Mouse (Mus musculus) stomach, postnatal 0 days (tissue): ENCODE measurements around the gene Ugt1a10. TPM values are rescaled to one million over a fixed set of nuclear protein-coding genes. Genes with fewer than 3 reads are reported as not detected.
"Not testable (repeated sequence)": the region's sequence is repeated elsewhere in the genome, so short reads cannot be mapped to it uniquely, and the experiment has no call there.

Experiments
- ATAC-seq: fragments of 200-750 bp; cut with Nextera tagmentation; 2 replicates; pipeline ENCODE4 v1.8.0; 2017; ENCODE audit not compliant: low FRiP score, low TSS enrichment
- DNase-seq: peaks from one replicate; pipeline ENCODE4 v3.0.0-alpha.2; 2016; ENCODE audit warnings: low spot score
- H3K27ac ChIP-seq: fragments of 300-500 bp; sonication (generic); replicated peaks from 2 replicates; pipeline ENCODE4 v1.5.1; 2014; ENCODE audit warnings: mild to moderate bottlenecking, control low read depth
- H3K27me3 ChIP-seq: fragments of 300-500 bp; sonication (generic); 2 replicates; pipeline ENCODE4 v1.6.1; 2014; ENCODE audit warnings: low read length; ENCODE audit not compliant: control insufficient read depth, insufficient read depth
- H3K36me3 ChIP-seq: fragments of 300-500 bp; sonication (generic); 2 replicates; pipeline ENCODE4 v1.6.1; 2014; ENCODE audit warnings: low read length, mixed read lengths; ENCODE audit not compliant: control insufficient read depth, insufficient read depth
- H3K4me1 ChIP-seq: fragments of 300-500 bp; sonication (generic); replicated peaks from 2 replicates; pipeline ENCODE4 v1.6.1; 2014; ENCODE audit warnings: antibody characterized with exemption; ENCODE audit not compliant: control insufficient read depth, insufficient read depth
- H3K4me2 ChIP-seq: fragments of 300-500 bp; sonication (generic); replicated peaks from 2 replicates; pipeline ENCODE4 v1.6.1; 2014; ENCODE audit warnings: low read depth, mild to moderate bottlenecking, control low read depth, moderate library complexity
- H3K4me3 ChIP-seq: fragments of 300-500 bp; sonication (generic); 2 replicates; pipeline ENCODE4 v1.5.1; 2014; ENCODE audit warnings: low read depth, low read length, control low read depth
- H3K9ac ChIP-seq: fragments of 300-500 bp; sonication (generic); 2 replicates; pipeline ENCODE4 v1.6.1; 2014; ENCODE audit warnings: mild to moderate bottlenecking, low read length, control low read depth, mixed read lengths
- H3K9me3 ChIP-seq: fragments of 300-500 bp; sonication (generic); 2 replicates; pipeline ENCODE4 v1.6.1; 2016; ENCODE audit warnings: low read length; ENCODE audit not compliant: control insufficient read depth
- CTCF ChIP-seq: IDR thresholded peaks from 2 replicates; pipeline ENCODE4 v1.5.1; 2016; ENCODE audit warnings: antibody characterized with exemption, low read depth, mild to moderate bottlenecking, moderate library complexity
- EP300 ChIP-seq: optimal IDR thresholded peaks from 2 replicates; pipeline ENCODE3; 2016; ENCODE audit warnings: antibody characterized with exemption
- WGBS: fragments of 180-500 bp; shearing (Covaris S2); extraction: QIAGEN DNeasy Blood & Tissue Kit; methylation state at CpG from one replicate; pipeline ENCODE4 v1.1.7; 2014; 5-methylcytosine and 5-hydroxymethylcytosine counted together
- polyA plus RNA-seq: library from polyadenylated mRNA; unstranded; fragments of >200 nt; fragmentation: Nextera tagmentation; extraction: Ambion mirVana; gene quantifications from 2 replicates; pipeline ENCODE4 v1.2.1, GENCODE M21; 2015

Gene Ugt1a10
- polyA plus RNA-seq, 1 experiment from 2014 or later, result not detected

DNA sequence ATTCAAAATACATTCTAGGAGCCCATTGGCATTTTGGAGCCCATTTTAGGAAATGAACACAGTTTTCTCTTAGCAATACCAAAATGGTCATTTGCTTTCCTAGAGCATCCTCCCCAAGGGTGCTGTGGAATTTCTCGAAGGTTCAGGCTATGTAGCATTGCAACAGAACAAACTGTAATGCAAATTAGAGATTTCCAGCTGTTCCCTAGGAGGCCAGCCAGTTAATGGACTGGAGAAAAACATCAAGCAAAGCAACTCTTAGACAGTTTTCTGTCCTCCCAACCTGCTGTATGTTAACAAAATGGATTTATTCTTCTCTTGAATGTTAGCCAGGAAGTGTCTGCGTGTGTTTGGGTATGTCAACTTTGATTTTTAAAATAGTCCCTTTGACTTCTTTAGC lies 81.5 kb downstream of the Ugt1a10 start:
- no peak overlapping the region for H3K4me3 ChIP-seq
- no peaks in the 10 kb centered on the region for H3K9me3 ChIP-seq
- no peaks in the 10 kb centered on the region for H3K27me3 ChIP-seq
- H3K36me3 ChIP-seq, result no peaks in the 10 kb centered on the region
- H3K4me1 ChIP-seq, result no peaks in the 10 kb centered on the region
- no peak for ATAC-seq
- H3K4me2 ChIP-seq, result no peak overlapping the region
- 48% methylated on average over 2 of the region's 2 CpGs for WGBS
- DNase-seq, result no peak
- H3K27ac ChIP-seq, result no peak overlapping the region
- TF ChIP-seq CTCF (no peak), EP300 (no peak)
- H3K9ac ChIP-seq, result no peak overlapping the region

DNA sequence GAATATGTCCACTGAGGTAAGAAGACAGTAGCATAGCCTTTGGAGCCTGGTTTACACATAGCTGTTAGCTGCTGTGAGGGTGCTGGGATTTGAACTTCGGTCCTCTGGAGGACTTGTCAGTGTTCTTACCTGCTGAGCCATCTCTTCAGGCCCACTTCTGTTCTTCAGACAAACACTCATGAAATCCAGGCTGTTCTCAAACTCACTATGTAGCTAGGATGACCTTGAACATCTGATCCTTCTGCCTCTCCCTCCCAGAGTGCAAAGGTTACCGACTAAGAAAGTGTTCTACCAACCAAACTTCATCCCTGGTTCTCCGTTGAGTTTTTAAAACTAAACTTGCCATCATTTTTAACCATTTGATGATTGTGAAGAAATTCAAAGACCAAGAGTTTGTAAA lies 82.1 kb downstream of the Ugt1a10 start:
- H3K9me3 ChIP-seq, result no peaks in the 10 kb centered on the region
- no peak overlapping the region for H3K4me3 ChIP-seq
- H3K27me3 ChIP-seq, result no peaks in the 10 kb centered on the region
- no peak for TF ChIP-seq CTCF
- no peak for TF ChIP-seq EP300
- H3K27ac ChIP-seq, result no peak overlapping the region
- DNase-seq, result peak; percentile 2
- 79% methylated on average over 3 of the region's 3 CpGs for WGBS
- H3K4me2 ChIP-seq, result no peak overlapping the region
- H3K9ac ChIP-seq, result no peak overlapping the region
- ATAC-seq, result no peak
- H3K4me1 ChIP-seq, result no peaks in the 10 kb centered on the region
- no peaks in the 10 kb centered on the region for H3K36me3 ChIP-seq

- WGBS, result 72% methylated on average over 1 of the region's 1 CpGs
- no peak for TF ChIP-seq EP300
- no peak for TF ChIP-seq CTCF
- peak; percentile 9 for DNase-seq
- Histone ChIP-seq H3K4me3 (no peak overlapping the region), H3K4me2 (no peak overlapping the region), H3K4me1 (no peaks in the 10 kb centered on the region), H3K27ac (no peak overlapping the region), H3K36me3 (no peaks in the 10 kb centered on the region), H3K27me3 (no peaks in the 10 kb centered on the region), H3K9ac (no peak overlapping the region), H3K9me3 (no peaks in the 10 kb centered on the region)
- no peak for ATAC-seq
These were observed 83.0 kb downstream of the Ugt1a10 start for GRCm38 (mm10) chr1:88138145-88138544.

DNA sequence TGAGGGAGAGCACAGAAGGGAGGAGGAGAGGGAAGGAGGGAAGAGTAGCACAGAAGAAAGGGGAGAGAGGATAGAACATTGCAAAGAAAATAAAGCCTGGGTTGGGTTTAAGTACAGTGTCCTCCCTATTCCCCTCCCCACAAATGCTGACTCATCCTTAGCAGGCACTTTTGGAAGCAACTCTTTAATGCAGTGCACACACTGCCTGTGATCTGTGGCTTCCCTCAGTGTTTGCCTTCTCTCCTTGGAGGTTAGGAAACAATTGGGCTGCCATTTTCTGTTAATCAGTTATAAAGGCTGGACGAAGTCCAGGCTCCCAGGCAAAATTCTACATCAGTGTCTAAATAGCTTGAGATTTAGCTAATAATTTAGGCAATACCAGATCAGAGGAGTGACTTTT lies 85.3 kb downstream of the Ugt1a10 start:
- H3K4me1 ChIP-seq, H3K27me3 ChIP-seq, H3K4me2 ChIP-seq, H3K9me3 ChIP-seq, H3K27ac ChIP-seq, H3K36me3 ChIP-seq, H3K4me3 ChIP-seq, H3K9ac ChIP-seq: not testable (repeated sequence)
- peak; percentile 10 for DNase-seq
- 27% methylated on average over 1 of the region's 1 CpGs for WGBS
- peak; percentile 88 for ATAC-seq

GRCm38 (mm10) chr1:88143966-88144675 lies 88.9 kb downstream of the Ugt1a10 start:
- H3K27ac ChIP-seq, H3K9ac ChIP-seq, H3K4me2 ChIP-seq, H3K4me1 ChIP-seq, H3K9me3 ChIP-seq, H3K36me3 ChIP-seq, H3K27me3 ChIP-seq, H3K4me3 ChIP-seq: not testable (repeated sequence)
- peak; percentile 63 for TF ChIP-seq CTCF
- 5% methylated on average over 4 of the region's 5 CpGs for WGBS
- ATAC-seq (peak; percentile 67), DNase-seq (peak; percentile 63)

DNA sequence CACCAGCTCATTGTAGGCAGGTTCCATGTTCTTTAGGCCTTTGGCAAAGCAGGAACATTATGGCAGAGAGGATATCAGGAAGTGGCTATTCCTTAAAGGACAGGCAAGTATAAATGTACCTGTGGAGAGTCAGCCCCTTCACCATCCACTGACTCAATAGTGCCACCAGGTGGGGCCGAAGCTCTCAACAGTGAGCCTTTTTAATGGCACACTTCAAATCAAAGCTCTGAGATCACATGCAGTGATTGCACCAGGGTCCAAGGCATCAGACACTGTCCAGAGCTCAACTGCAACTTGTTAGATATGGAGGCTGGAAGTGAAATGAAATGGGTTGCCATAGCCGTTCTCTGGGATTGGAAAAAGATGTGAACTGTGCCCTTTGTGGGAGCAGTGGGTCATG lies 90.1 kb downstream of the Ugt1a10 start:
- not testable (repeated sequence) for H3K27me3 ChIP-seq, H3K9ac ChIP-seq, H3K36me3 ChIP-seq, H3K9me3 ChIP-seq, H3K27ac ChIP-seq, H3K4me3 ChIP-seq, H3K4me1 ChIP-seq, H3K4me2 ChIP-seq, ATAC-seq
- 57% methylated on average over 2 of the region's 2 CpGs for WGBS
- peak; percentile 64 for TF ChIP-seq CTCF
- peak; percentile 48 for DNase-seq
